Mouse (Mus musculus): ENCODE data around the gene Lipf.

GRCm38 (mm10) chr19:33924099-33924498 lies 36.9 kb upstream of the Lipf start:
- TF ChIP-seq GATA1 (IDR thresholded peaks at IDR 0.05; ENCODE audit: borderline replicate concordance, low read length) = no peak
- TF ChIP-seq FLI1 (IDR thresholded peaks at IDR 0.05; ENCODE audit: low read length) = no peak
